Mouse (Mus musculus): ENCODE measurements around the gene Hnmt. TPM values are rescaled to one million over a fixed set of nuclear protein-coding genes. Genes with fewer than 3 reads are reported as not detected.

Gene Hnmt
- not detected for polyA plus RNA-seq (2017; shearing (Covaris generic))

GRCm38 (mm10) chr2:24049344-24049990 lies at the start of gene Hnmt:
TSS of gene Hnmt (minus strand) at chr2:24049394.

DNA sequence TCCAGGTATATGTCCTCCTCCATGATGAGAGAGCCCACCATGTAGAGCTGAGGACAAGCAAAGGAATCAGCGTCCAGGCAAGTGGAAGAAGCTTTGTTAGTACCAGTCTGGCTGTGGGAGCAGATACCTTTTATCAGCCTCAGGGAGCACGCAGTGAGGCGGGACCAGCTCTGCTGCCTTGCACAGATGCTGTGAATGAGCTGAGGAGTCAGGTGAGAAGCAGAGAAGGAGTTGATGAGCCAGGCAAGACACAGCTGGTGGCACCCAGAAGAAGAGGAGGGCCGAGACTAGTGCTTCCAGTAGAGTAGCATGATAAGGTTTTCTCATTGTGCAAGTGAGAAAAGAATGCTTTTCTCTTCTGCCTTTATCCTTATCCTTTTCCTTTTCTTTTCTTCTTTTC lies 47.3 kb upstream of the Hnmt start, which contains the start of gene Tbpl2:
Gene Tbpl2, minus strand, starts transcription at position 101 of the 400 bp plus-strand sequence.

Other genes with a start within 250 kb of the Hnmt start
- gene Tbpl2, start 47.2 kb upstream of the Hnmt start, polyA plus RNA-seq (2017; shearing (Covaris generic)): not detected
- gene Il1f8, start 103.8 kb upstream of the Hnmt start, polyA plus RNA-seq (2017; shearing (Covaris generic)): not detected
- not detected for gene Il1f9, start 137.1 kb upstream of the Hnmt start, polyA plus RNA-seq (2017; shearing (Covaris generic))
- not detected for gene Il1f6, start 166.0 kb upstream of the Hnmt start, polyA plus RNA-seq (2017; shearing (Covaris generic))
- gene Il1f5, start 227.6 kb upstream of the Hnmt start, polyA plus RNA-seq (2017; shearing (Covaris generic)): not detected
- not detected for gene Il1f10, start 241.8 kb upstream of the Hnmt start, polyA plus RNA-seq (2017; shearing (Covaris generic))

Data from CD4-positive, CD25-positive, alpha-beta regulatory T cell (primary cell).